Mouse (Mus musculus): ENCODE results near the gene Dclk1. TPM values are rescaled to one million over a fixed set of nuclear protein-coding genes. Genes with fewer than 3 reads are reported as not detected.

The Dclk1 gene
- polyA plus RNA-seq, 1 experiment from 2014 or later = 7.9 TPM

GRCm38 (mm10) chr3:55309961-55310360 is 67.8 kb downstream of the Dclk1 start:
- H3K27ac ChIP-seq = no peak overlapping the region
- 63% methylated on average over 8 of the region's 8 CpGs for WGBS
- H3K36me3 ChIP-seq = no peaks in the 10 kb centered on the region
- H3K27me3 ChIP-seq (ENCODE audit: insufficient read depth, poor library complexity, severe bottlenecking) = no peaks in the 10 kb centered on the region
- no peaks in the 10 kb centered on the region for H3K4me1 ChIP-seq
- DNase-seq (ENCODE audit: low spot score) = no peak
- H3K9me3 ChIP-seq = no peaks in the 10 kb centered on the region
- H3K4me3 ChIP-seq = no peak overlapping the region

GRCm38 (mm10) chr3:55315827-55316226 is 73.7 kb downstream of the Dclk1 start:
- Histone ChIP-seq H3K4me3 (no peak overlapping the region), H3K9me3 (no peaks in the 10 kb centered on the region), H3K27ac (no peak overlapping the region), H3K27me3 (ENCODE audit: insufficient read depth, poor library complexity, severe bottlenecking) (no peaks in the 10 kb centered on the region), H3K36me3 (no peaks in the 10 kb centered on the region), H3K4me1 (no peaks in the 10 kb centered on the region)
- DNase-seq (ENCODE audit: low spot score) = no peak
- WGBS = 80% methylated on average over 8 of the region's 8 CpGs

DNA sequence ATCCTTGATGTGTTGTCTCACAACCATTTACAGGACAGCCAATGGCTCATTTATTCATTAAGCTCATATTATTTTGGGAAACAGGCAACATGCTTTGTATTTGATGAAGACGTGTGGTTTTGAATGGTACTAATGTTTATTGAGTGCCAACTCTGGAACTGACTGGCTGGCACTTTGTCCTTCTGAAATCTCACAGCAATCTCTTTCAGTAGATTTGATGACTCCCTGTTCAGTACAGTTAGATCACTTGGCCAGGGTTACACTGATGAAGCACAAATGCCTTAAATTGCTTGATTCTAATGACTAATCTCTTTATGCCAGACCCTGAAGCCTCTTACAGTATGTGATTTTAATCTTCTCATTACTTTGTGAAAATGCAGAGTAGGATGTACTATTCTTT is 75.9 kb downstream of the Dclk1 start:
- DNase-seq (ENCODE audit: low spot score) = no peak
- no peak overlapping the region for H3K4me3 ChIP-seq
- H3K4me1 ChIP-seq = no peaks in the 10 kb centered on the region
- no peaks in the 10 kb centered on the region for H3K36me3 ChIP-seq
- WGBS = 79% methylated on average over 1 of the region's 1 CpGs
- no peaks in the 10 kb centered on the region for H3K9me3 ChIP-seq
- no peaks in the 10 kb centered on the region for H3K27me3 ChIP-seq (ENCODE audit: insufficient read depth, poor library complexity, severe bottlenecking)
- H3K27ac ChIP-seq = no peak overlapping the region

DNA sequence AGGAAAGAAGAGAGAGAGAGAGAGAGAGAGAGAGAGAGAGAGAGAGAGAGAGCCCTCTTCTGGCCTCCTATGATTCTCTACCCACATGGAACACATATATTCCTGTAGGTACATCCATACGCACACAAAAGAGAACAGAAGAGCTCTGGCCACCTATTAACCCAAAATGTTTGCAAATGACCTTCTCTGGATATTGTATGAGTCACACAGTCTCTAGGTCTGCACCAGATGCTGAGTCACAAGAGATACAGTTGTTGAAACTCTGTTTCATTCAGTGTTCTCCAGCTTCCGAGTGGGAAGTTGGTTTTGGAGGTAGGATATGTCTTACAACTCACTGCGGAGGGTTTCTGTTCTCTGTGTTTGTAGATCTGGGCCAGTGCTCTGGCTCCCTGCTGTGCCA is 78.4 kb downstream of the Dclk1 start:
- H3K36me3 ChIP-seq = no peaks in the 10 kb centered on the region
- 92% methylated on average over 3 of the region's 3 CpGs for WGBS
- no peaks in the 10 kb centered on the region for H3K27me3 ChIP-seq (ENCODE audit: insufficient read depth, poor library complexity, severe bottlenecking)
- no peaks in the 10 kb centered on the region for H3K4me1 ChIP-seq
- H3K27ac ChIP-seq = no peak overlapping the region
- DNase-seq (ENCODE audit: low spot score) = no peak
- no peak overlapping the region for H3K4me3 ChIP-seq
- H3K9me3 ChIP-seq = no peaks in the 10 kb centered on the region

- DNase-seq (ENCODE audit: low spot score) = no peak
- WGBS = 42% methylated on average over 1 of the region's 1 CpGs
- Histone ChIP-seq H3K27me3 (ENCODE audit: insufficient read depth, poor library complexity, severe bottlenecking) (no peaks in the 10 kb centered on the region), H3K9me3 (no peaks in the 10 kb centered on the region), H3K4me3 (no peak overlapping the region), H3K27ac (no peak overlapping the region), H3K4me1 (no peaks in the 10 kb centered on the region), H3K36me3 (no peaks in the 10 kb centered on the region)
Observed at GRCm38 (mm10) chr3:55324029-55324428, 81.9 kb downstream of the Dclk1 start.

DNA sequence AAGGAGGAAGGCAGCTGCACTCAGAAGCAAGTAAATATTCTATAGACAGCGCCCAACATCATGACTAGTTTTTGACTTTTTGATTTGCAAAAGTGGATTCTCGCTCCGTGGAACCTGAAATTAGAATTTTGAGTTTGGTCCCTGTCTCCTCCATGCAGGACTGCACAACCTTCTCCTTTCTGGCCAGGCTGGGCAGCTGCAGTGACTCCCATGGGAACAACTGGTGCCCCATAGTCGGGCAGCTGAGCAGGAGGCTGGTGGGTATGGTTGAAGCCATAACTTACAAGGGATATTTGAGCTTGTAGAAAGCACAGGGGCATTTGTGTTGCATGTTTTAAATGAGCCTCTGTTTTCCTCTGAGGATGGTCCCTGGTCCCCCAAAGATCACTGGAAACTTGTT is 88.3 kb downstream of the Dclk1 start:
- Histone ChIP-seq H3K27me3 (ENCODE audit: insufficient read depth, poor library complexity, severe bottlenecking) (no peaks in the 10 kb centered on the region), H3K36me3 (no peaks in the 10 kb centered on the region), H3K9me3 (no peaks in the 10 kb centered on the region), H3K27ac (no peak overlapping the region), H3K4me1 (no peaks in the 10 kb centered on the region), H3K4me3 (no peak overlapping the region)
- 83% methylated on average over 4 of the region's 4 CpGs for WGBS
- no peak for DNase-seq (ENCODE audit: low spot score)

DNA sequence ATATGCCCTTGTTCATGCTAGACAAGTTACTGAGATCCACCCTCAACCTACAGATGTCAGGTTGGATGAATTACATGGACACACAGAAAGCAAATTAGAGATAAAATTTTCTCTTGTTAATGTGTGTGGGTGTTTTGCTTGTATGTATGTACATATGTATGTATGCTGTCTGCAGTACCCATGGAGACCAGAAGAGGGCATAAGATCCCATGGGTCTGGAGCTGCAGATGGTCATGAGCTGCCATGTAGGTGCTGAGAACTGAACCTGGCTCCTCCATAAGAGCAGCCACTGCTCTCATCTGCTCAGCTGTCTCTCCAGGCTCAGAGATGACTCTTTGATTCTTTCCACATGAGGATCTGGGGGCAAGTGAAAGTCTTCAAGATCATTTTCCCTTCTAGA is 89.5 kb downstream of the Dclk1 start:
- Histone ChIP-seq H3K36me3 (no peaks in the 10 kb centered on the region), H3K27ac (no peak overlapping the region), H3K27me3 (ENCODE audit: insufficient read depth, poor library complexity, severe bottlenecking) (no peaks in the 10 kb centered on the region), H3K9me3 (no peaks in the 10 kb centered on the region), H3K4me1 (no peaks in the 10 kb centered on the region), H3K4me3 (no peak overlapping the region)
- DNase-seq (ENCODE audit: low spot score) = no peak

- DNase-seq (ENCODE audit: low spot score) = no peak
- Histone ChIP-seq H3K9me3 (no peaks in the 10 kb centered on the region), H3K27me3 (ENCODE audit: insufficient read depth, poor library complexity, severe bottlenecking) (no peaks in the 10 kb centered on the region), H3K27ac (no peak overlapping the region), H3K36me3 (no peaks in the 10 kb centered on the region), H3K4me1 (no peaks in the 10 kb centered on the region), H3K4me3 (no peak overlapping the region)
- 74% methylated on average over 3 of the region's 3 CpGs for WGBS
Observed at GRCm38 (mm10) chr3:55333511-55333910, 91.3 kb downstream of the Dclk1 start.

DNA sequence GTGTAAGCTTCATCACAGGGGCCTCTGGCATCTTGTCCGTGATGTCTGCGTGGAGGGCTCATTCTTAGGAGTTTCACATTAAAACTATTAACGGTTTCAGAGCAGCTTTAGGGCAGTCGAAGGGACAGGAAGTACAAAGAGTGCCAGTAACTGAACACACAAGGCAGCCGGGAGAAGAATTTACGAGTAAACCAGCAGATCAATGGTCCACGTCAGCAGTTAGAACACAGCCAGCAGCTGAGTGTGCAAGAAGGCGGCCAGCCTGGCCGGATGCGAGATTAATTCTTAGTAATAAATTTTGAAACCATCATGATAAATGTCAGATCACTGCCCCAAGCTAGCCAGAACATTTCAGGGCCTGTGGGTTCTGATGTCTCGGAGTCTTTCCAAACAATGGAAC is 94.7 kb downstream of the Dclk1 start:
- Histone ChIP-seq H3K27ac (no peak overlapping the region), H3K4me3 (no peak overlapping the region), H3K9me3 (no peaks in the 10 kb centered on the region), H3K36me3 (no peaks in the 10 kb centered on the region), H3K27me3 (ENCODE audit: insufficient read depth, poor library complexity, severe bottlenecking) (no peaks in the 10 kb centered on the region), H3K4me1 (no peaks in the 10 kb centered on the region)
- DNase-seq (ENCODE audit: low spot score) = no peak
- 86% methylated on average over 11 of the region's 11 CpGs for WGBS

DNA sequence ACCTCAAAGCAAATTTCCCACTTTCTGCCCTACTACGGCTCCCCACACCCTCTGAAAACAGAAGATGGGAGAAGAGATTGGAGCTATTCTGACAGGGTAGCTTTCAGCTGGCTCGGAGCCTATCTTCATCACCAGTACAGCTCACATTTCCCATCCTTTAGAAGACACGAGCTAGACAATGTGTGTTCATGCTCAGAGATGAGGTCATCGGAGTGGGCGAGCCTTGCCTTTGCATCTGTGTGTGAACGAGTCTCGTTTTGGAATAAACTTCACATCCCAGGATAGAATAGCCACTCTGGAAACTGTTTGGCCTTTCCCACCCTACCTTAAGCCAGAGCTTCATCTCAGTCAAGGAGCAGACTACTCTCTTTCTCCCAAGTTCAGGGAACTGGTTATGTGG is 95.5 kb downstream of the Dclk1 start:
- DNase-seq (ENCODE audit: low spot score) = no peak
- WGBS = 68% methylated on average over 7 of the region's 7 CpGs
- H3K4me1 ChIP-seq = no peaks in the 10 kb centered on the region
- no peaks in the 10 kb centered on the region for H3K36me3 ChIP-seq
- H3K4me3 ChIP-seq = no peak overlapping the region
- H3K27ac ChIP-seq = no peak overlapping the region
- H3K27me3 ChIP-seq (ENCODE audit: insufficient read depth, poor library complexity, severe bottlenecking) = no peaks in the 10 kb centered on the region
- no peaks in the 10 kb centered on the region for H3K9me3 ChIP-seq

DNA sequence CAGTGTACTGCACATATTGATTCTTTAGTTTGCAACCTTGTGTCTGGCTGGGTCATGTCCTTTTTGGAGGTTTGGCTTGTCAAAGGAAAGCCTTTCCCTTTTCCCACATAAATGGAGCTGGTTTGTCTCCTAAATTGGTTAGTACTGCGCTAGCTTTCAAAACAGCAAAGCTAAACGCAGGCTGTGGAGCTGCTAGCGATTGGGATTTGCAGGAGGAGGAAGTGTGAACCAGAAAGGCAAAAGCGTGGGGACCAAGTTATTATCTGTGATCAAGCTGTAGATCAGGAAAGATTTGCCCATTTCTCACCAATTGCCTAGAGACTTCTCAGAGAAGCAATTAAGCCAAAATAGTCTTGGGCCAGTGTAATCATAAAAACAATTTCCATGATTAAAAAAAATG is 100.3 kb downstream of the Dclk1 start:
- Histone ChIP-seq H3K27ac (no peak overlapping the region), H3K4me1 (peaks cover 1% of the 10 kb centered on the region; the same call in 1 of the 2 replicates), H3K36me3 (no peaks in the 10 kb centered on the region), H3K9me3 (no peaks in the 10 kb centered on the region), H3K27me3 (ENCODE audit: insufficient read depth, poor library complexity, severe bottlenecking) (no peaks in the 10 kb centered on the region), H3K4me3 (no peak overlapping the region)
- WGBS = 69% methylated on average over 4 of the region's 4 CpGs
- no peak for DNase-seq (ENCODE audit: low spot score)

GRCm38 (mm10) chr3:55347371-55348025 is 105.3 kb downstream of the Dclk1 start:
- 0 out of 2 replicates have a peak overlapping the region, but pooled peaks have one; percentile 9 for H3K27ac ChIP-seq
- H3K36me3 ChIP-seq = no peaks in the 10 kb centered on the region
- WGBS = 42% methylated on average over 16 of the region's 16 CpGs
- H3K27me3 ChIP-seq (ENCODE audit: insufficient read depth, poor library complexity, severe bottlenecking) = no peaks in the 10 kb centered on the region
- H3K4me1 ChIP-seq = peaks cover 24% of the 10 kb centered on the region
- no peak for DNase-seq (ENCODE audit: low spot score)
- H3K9me3 ChIP-seq = no peaks in the 10 kb centered on the region
- no peak overlapping the region for H3K4me3 ChIP-seq

DNA sequence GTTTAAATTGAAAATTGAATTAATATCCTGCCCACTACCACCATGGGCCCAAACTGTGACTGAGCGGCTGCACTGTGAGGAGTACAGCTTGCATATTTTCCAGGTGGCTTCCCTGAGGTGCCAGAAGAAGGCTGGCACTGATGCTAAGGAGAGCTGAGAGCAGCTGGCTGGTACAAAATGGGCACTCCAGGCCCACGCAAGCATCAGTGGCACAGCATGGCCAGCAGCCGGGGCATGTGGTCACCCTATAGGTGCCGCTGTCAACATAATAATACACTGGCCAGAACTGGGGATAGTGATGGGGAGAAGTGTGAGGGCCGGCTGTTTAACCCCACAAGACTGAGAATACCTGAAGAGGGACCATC is 105.8 kb downstream of the Dclk1 start:
- no peak for DNase-seq (ENCODE audit: low spot score)
- Histone ChIP-seq H3K9me3 (no peaks in the 10 kb centered on the region), H3K4me1 (peaks cover 25% of the 10 kb centered on the region), H3K4me3 (no peak overlapping the region), H3K27me3 (ENCODE audit: insufficient read depth, poor library complexity, severe bottlenecking) (no peaks in the 10 kb centered on the region), H3K36me3 (no peaks in the 10 kb centered on the region), H3K27ac (no peak overlapping the region)
- WGBS = 84% methylated on average over 5 of the region's 5 CpGs

DNA sequence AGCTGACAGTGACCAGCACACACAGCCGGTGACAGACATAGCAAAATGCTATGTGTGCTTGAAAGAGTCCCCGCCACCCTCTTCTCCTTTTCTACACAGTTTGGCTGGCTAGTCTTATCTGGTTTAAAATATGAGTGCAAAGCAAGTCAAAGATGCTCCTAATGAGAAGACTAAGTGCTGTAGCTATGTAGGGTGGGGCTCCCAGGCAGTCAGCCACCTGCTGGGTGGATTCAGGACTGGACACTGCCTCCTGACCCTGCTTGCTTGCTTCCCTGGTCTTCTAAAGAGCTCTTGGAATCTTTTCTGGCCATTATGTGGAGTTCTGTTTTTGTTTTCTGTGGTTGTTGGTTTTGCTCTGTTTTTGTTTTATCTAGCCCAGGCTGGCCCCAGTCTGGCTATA is 108.0 kb downstream of the Dclk1 start:
- Histone ChIP-seq H3K4me1 (peaks cover 25% of the 10 kb centered on the region), H3K27me3 (ENCODE audit: insufficient read depth, poor library complexity, severe bottlenecking) (no peaks in the 10 kb centered on the region), H3K4me3 (no peak overlapping the region), H3K27ac (no peak overlapping the region), H3K36me3 (no peaks in the 10 kb centered on the region), H3K9me3 (no peaks in the 10 kb centered on the region)
- 52% methylated on average over 2 of the region's 2 CpGs for WGBS
- DNase-seq (ENCODE audit: low spot score) = no peak

Data from heart, embryonic 10.5 days (tissue).